Mouse (Mus musculus) thymus, adult 2 months (tissue): Measurements from ENCODE around the gene Mrto4.

Source experiments
- CTCF ChIP-seq: fragments of 200-500 bp; IDR thresholded peaks from 2 replicates; pipeline ENCODE4 v1.5.1; 2012; ENCODE audit warnings: mild to moderate bottlenecking, control low read depth, low read length, moderate library complexity, borderline replicate concordance; ENCODE audit not compliant: control insufficient read depth, poor library complexity, insufficient read depth; ENCODE audit errors: extremely low read depth
- POLR2A ChIP-seq: fragments of 200-500 bp; IDR thresholded peaks from 2 replicates; pipeline ENCODE4 v1.6.1; 2012; ENCODE audit warnings: mild to moderate bottlenecking, low read length, control low read depth, moderate library complexity; ENCODE audit not compliant: control insufficient read depth, poor library complexity, insufficient read depth; ENCODE audit errors: extremely low read depth

DNA sequence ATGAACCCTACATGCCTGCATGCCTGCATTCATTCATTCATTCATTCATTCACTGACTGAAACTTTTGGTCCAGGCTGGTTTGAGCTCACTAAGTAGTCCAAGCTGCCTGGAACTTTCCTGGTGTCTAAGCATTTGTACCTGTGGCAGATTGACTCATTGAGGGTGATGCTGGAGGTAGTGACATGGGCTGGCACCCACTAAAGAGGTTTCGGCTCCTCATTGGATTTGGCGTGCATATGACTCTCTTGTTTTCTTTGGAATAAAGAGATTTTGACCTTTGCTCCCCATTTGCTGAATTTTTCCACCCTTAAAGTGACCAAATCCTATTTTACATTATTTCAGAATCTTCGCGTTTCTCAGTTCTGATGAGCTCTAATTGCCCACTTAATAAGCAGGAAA lies 37.2 kb upstream of the Mrto4 start:
- TF ChIP-seq CTCF, result no peak
- TF ChIP-seq POLR2A, result no peak
